Mouse (Mus musculus) right cerebral cortex, postnatal 14 days (tissue): ENCODE data around the gene Olfr357.

Experiments
- DNase-seq: peaks from one replicate; pipeline ENCODE4 v3.0.0; 2022

The Olfr357 gene

DNA sequence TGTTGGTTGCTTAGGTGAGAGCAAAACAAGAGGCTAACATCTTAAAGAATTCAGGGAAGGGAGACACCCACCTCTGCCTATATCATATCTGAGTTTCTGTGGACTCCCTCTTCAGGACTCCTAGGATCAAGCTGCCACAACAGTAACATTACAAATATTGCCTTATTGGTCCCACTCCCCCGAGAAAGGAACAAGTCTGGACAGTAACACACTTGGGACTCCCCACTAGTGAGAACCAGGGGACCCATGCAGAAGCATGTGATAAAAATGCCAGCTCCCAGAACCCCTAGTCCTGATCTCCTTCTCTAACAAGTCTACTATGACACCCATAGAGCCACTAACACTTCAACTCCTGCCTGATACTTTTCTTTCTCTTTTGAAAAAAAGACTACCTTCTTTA, at the start of gene Olfr357:
Gene Olfr357, plus strand, starts transcription at position 301 of the 400 bp plus-strand sequence.
- DNase-seq: no peak

DNA sequence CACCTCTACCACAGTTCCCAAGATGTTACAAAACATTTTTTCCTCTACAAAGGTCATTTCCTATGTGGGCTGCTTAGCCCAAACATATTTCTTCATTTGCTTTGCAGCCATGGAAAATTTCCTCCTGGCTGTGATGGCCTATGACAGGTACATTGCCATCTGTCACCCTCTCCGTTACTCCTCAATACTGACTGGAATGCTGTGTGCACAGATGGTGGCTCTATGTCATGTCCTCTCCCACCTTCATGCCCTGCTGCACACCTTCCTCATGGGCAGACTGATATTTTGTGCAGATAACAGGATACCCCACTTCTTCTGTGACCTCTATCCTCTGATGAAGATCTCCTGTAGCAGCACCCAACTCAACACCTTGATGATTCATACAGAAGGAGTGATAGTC, 3.4 kb downstream of the Olfr357 start:
- no peak for DNase-seq

DNA sequence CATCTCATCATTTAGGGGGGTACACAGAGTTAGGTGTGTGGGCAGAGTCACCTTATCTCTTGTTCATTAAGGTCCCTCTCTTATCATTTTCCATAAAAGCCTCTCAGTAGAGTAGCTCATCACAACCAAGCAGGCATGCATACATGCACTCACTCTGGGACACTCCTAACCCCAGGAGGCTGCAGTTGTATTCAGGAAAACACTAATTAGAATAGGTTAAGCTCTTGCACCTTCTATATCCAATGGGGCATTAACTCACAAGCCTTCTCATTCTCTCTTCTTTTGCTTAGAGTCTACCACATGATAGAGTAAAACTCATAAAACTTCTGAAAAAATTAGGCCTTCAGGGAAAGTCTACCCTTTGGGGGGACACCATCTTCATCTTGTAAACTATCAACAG, 15.6 kb downstream of the Olfr357 start, which contains the start of gene Olfr358:
Gene Olfr358, minus strand, starts transcription at position 101 of the 400 bp plus-strand sequence.
- DNase-seq: no peak
